Mouse (Mus musculus) naive thymus-derived CD4-positive, alpha-beta T cell, adult 2 months (primary cell): Measurements from ENCODE around the gene Tmem145.
"Not testable (repeated sequence)": the region's sequence is repeated elsewhere in the genome, so short reads cannot be mapped to it uniquely, and the experiment has no call there.

Experiments used
- DNase-seq: peaks from one replicate; pipeline ENCODE4 v3.0.0-alpha.2; 2011; ENCODE audit warnings: low read depth

The Tmem145 gene

DNA sequence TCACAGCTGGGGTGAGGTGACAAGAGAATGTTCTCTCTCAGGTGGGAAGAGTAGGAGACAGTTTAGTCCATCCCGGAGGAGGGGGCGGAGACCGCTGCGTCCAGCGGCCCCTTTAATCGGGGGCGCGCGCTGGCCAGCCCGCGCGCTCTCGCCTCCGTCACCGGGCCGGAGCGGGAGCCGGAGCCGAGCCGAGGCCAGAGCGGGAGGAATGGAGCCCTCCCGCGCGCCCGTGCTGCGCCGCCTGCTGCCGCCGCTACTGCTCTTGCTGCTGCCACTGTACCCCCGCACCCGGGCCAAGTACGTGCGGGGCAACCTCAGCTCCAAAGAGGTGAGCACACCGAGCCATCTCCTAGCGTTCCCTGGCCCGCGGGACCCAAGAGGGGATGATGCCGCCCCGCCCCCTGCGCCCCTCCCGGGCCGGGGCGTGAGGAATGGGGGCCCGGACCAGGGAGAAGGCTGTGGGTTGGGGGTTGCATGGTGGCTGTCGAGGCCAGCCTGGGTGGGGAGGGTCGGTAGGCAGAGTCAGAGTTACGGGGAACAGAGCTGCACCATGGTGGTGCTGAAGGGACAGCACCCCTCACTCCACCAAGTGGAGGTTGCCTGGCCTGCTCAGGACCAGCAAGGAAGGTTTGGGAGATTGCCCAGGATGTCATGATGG, at the start of gene Tmem145:
Gene Tmem145 (plus strand): TSS at position 151 of the 658 bp plus-strand sequence.
- peak; percentile 44 for DNase-seq

DNA sequence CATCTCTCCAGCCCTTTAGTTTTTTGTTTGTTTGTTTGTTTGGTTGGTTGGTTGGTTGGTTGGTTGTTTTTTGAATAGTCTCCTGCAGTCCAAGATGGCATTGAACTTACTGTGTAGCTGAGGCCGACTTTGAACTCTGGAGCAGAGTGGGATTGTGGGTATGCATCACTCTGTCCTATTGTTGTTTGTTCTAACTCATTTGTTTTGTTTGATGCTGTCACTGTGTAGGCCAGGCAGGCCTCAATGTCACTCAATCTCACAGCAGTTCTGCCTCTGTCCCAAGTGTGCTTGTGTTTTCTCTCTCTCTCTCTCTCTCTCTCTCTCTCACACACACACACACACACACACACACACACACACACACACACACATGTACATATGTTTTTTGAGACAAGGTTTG, 44.0 kb upstream of the Tmem145 start:
- no peak for DNase-seq

DNA sequence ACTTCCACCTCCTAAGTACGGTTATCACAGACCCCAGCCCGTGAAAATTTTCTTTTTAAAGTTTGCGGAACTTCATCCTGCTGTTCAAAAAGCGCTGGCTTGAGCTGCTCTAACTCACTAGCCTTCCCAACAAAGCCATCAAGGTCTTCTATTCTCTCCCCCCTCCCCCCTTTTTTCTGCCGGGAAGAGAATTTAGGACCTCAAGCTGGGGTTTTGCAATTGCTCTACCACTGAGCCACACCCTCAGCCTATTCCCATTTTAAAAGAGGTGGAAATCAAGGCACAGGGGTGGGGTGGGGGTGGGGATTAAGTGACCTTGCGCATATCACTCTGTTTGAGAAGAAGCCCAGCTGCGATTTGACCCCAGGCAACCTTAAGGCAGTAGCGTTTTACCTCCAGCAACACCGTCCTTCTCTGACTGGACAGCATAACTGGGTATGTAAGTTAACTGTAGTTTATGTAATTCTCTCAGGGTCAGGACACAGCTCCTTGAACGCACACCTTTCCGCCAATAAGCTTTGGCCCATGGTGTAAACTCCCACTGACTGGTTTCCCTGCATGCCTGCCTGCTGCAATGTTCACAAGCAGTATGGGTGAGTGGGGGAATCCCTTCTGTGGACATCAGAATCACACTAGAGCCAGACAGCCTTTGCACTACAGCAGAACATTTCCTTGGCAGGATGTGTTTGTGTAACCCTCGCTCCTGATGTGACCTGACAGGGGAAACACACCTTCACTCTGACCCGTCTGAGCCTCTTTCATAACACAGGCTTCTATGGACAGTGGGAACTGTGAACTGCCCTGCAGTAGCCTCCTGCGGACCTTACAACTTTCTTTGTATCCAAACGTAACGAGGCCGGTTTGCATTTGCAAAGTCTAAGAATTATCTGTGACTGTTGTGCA, 41.7 kb upstream of the Tmem145 start:
- no peak for DNase-seq

DNA sequence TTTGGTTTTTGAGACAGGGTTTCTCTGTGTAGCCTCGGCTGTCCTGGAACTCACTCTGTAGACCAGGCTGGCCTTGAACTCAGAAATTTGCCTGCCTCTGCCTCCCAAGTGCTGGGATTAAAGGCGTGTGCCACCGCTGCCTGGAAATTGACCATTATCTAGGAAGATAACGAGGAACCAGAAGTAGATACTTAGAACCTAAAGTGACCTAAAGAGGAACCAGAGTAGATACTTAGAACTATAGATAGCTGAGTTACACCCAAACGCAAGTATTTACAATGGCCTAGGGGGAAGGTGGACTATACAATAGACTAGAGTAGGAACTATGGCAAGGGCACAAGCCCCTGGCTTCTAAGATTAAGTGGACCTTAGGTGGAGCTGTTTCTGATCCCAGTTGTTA, 40.2 kb upstream of the Tmem145 start:
- DNase-seq = not testable (repeated sequence)

DNA sequence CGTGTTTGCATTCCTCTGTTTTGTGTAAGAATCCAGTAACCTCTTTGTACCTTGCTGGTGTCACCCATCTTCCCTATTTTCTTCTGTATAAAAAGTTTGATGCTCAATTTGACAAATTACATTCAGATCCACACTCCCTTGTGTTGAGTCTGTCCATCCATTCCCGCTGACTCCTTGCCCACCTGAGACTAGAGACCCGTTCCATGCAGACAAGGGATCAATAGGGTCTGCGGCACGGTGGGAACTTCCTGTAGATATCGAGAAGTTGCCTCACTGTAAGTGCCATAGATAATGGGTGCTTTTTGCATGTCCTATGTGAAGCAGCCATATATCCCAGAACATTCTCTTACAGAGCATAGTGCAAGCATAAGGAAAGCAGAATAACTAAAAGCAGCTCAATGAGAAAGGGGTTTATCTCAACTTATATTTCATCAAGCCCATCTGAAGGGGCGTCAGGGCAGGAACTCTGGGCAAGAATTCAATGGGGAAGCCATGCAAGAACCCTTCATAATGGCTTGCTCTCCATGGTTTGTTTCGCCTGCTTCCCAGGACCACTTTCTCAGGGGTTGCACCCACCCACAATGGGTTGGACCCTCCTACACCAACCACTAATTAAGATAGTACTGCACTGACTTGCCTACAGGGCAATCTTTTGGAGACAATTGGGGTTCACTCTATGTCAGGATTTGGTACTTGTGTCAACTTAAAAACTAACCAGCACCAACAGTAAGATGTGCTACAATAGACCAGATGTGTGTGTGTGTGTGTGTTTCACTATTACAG, 39.5 kb upstream of the Tmem145 start:
- no peak for DNase-seq

DNA sequence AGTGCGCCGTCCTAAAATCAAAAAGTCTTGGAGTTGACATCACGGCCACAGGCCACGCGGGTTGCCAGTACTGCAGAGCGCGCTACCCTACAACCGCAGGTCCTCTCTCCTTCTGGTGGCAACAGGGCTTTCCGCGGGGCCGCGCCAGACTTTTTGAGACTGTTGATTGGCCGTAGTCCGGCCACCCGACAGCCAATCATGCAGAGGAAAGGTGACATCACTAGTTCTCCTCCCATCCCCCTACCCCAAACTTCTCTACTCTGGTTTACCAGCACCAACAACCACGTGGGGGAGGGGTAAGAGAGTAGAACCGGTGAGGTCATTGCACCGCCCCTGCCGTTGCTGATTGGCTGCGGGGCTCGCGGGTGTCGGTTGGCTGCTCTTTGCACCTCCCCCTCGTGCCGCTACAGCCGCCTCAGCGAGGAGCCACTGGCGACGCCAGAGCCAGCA, 38.6 kb upstream of the Tmem145 start, which contains the start of gene Cic:
Gene Cic (plus strand): TSS at position 404 of the 450 bp plus-strand sequence.
- DNase-seq = peak; percentile 100

DNA sequence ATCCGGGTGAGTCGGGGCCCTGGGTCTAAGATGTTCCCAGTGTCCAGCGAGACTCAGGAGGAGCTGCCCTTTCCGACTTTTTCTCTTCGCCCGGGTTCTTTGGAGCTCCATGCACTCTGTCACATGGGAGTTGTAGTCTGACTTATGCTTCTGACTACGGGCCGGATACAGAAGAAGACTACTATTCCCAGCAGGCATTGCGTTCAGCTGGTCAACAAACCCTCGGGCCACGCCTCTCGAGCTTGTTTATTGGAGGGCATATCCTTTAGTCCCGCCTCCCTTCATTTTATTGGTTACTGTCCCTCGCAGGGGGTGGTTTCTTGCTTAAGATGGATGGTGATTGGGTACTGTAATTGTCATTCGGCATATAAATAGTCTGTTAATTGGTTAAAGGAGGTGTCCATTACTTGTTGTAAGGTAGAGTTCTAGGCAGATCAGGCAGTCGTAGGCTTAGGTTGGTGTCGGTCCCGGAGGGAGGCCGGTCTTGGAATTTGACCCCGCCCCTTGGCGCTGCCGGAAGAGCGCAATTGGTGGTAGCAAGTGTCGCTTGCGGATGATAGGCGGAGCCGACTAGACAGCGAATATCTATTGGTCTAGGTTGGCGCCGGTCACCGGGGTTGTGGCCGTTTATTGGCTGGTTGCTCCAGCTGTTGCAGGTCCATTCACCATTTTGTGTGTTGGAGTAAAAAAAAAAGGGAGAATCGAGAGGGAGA, 38.0 kb upstream of the Tmem145 start:
- DNase-seq = peak; percentile 100

DNA sequence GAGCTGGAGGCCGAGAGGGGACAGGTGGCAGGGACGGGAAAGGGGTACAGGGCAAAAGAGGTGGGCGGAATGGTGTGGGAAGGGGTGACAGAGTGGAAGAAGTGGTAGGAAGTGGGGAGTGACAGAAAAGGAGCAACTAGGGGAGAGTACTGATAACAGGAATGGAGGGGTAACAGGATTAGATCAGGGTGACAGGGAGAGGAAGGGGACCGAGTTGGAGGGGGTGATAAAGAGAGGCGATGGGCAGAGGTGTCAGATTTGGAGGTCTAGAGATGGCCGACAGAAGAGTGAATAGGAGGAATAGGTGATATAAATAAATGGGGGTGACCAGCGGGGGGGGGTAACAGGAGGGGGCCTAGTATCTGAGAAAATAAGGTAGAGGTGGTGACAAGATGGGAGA, 37.3 kb upstream of the Tmem145 start:
- no peak for DNase-seq

DNA sequence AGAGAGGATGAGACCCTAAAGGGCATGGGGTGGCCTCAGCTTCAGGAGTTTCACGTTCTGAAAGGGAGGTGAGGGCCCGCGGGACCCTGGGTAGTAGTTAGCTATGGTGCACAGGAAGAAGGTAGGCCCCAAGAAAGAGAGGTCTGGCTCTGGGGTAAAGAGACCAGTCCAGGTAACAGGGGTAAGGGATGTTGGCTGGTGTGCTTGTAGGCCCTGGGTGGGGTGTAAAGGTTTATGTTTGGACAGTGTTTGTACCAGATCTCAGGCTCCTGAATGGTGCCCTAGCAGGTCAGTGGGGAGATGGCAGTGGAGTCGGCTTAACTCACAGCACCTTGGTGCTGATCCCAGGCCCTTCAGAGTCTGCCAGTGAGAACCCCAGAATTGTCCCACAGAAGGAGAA, 36.9 kb upstream of the Tmem145 start:
- DNase-seq = peak; percentile 61

DNA sequence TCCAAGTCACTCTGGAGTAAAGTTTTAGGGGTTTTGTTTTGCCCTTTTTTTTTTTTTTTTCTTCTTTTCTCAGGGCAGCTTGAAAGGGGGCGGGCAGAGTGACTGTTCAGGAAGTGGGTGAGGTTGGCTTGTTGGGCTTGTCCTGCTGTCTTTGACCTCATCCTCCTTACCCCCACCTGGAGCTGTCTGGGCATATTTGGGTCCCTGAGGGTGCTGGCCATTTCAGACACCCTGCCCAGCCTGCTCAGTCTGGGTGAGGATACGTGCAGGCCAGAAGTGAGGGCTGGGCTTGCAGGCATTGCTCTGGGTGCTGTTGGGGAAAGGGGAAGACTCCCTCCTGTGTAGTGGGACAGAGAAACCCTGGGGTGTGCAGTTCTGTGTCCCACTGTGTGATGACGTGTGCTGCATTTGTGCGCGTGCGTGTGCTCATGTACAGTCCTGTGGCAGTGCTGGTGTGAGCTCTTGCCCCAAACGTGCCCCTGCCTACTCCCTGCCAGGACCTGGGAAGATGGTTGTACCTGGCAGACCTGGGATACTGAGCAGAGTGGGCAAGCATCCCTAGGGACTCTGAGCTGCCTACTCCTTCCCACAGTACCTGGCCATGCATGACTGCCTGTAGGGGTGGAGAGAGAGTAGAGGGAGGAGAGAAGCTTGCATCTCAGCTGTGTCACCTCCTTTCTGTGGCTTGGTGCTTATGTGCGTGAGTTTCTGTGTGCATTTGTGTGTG, 36.2 kb upstream of the Tmem145 start:
- peak; percentile 71 for DNase-seq

DNA sequence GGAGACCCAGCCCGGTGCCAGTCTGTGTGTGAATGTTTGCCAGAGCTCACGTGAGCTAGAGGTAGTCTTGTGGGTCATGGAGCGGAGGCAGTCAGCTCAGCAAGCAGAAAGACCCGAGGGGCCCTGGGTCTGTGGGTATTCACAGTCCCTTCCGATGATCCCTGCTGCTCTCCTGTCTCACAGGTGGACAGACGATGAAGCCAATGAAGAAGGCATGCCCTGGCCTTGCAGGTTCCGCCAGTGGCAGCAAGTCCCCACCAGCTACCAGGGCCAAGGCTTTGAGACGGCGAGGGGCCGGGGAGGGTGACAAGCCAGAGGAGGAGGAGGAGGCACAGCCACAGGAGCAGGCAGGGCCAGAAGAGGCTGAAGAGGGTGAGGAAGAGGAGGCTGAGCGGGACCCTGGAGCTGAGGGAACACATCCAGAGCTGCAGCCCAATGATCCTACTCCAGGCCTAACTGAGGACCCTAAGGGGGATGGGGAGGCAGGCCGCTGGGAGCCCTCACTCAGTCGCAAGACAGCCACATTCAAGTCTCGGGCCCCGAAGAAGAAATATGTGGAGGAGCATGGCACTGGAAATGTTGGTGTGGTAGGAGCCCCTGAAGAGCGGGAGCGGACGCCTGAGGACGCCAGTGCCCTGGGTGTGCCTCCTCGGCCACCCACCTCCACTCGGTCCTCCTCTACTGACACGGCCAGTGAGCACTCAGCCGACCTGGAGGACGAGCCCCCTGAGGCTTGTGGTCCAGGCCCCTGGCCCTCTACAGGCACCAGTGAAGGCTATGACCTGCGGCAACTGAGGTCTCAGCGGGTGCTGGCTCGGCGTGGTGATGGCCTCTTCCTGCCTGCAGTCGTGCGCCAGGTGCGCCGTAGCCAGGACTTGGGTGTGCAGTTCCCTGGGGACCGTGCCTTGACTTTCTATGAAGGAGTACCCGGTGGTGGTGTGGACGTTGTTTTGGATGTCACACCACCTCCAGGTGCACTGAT, 35.0 kb upstream of the Tmem145 start:
- no peak for DNase-seq

DNA sequence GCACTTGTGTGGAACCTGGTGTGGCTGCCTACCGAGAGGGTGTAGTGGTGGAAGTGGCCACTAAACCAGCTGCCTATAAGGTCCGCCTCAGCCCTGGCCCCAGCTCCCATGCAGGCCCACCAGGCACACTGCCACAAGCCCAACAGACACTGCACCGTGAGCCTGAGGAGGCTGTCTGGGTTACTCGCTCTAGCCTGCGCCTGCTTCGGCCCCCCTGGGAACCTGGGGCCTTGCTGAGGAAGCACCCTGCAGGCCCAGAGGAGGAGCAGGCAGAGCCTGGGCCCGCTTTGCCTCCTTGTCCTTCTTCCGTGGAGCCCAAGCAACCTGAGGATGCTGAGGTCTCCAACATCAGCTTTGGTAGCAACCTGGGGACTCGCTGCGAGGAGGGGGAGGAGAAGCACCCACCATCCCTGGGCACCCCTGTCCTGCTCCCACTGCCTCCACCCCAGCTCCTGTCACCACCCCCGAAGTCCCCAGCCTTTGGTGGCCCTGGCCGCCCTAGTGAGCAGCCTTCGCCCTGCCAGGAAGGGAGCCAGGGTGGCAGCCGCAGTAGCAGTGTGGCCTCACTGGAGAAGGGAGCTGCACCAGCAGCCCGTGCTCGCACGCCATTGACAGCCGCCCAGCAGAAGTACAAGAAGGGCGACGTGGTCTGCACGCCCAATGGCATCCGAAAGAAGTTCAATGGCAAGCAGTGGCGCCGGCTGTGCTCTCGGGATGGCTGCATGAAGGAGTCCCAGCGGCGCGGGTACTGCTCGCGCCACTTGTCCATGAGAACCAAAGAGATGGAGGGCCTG, 34.1 kb upstream of the Tmem145 start:
- DNase-seq = no peak

DNA sequence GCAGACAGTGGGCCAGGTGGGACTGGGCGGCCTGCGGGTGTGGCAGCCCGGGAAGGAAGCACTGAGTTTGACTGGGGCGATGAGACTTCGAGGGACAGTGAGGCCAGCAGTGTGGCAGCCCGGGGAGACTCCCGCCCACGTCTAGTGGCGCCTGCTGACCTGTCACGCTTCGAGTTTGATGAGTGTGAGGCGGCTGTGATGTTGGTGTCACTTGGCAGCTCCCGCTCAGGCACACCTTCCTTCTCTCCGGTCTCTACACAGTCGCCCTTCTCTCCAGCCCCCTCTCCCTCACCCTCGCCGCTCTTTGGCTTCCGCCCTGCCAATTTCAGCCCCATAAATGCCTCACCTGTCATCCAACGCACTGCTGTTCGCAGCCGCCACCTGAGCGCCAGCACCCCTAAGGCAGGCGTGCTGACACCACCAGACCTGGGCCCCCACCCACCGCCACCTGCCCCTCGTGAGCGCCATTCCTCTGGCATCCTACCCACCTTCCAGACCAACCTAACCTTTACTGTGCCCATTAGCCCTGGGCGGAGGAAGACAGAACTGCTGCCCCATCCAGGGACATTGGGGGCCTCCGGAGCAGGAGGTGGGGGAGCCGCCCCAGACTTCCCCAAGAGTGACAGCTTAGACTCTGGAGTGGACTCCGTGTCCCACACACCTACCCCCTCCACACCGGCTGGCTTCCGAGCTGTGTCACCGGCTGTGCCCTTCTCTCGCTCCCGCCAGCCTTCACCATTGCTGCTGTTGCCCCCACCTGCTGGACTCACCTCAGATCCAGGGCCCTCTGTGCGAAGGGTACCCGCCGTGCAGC, 33.3 kb upstream of the Tmem145 start:
- DNase-seq = no peak

DNA sequence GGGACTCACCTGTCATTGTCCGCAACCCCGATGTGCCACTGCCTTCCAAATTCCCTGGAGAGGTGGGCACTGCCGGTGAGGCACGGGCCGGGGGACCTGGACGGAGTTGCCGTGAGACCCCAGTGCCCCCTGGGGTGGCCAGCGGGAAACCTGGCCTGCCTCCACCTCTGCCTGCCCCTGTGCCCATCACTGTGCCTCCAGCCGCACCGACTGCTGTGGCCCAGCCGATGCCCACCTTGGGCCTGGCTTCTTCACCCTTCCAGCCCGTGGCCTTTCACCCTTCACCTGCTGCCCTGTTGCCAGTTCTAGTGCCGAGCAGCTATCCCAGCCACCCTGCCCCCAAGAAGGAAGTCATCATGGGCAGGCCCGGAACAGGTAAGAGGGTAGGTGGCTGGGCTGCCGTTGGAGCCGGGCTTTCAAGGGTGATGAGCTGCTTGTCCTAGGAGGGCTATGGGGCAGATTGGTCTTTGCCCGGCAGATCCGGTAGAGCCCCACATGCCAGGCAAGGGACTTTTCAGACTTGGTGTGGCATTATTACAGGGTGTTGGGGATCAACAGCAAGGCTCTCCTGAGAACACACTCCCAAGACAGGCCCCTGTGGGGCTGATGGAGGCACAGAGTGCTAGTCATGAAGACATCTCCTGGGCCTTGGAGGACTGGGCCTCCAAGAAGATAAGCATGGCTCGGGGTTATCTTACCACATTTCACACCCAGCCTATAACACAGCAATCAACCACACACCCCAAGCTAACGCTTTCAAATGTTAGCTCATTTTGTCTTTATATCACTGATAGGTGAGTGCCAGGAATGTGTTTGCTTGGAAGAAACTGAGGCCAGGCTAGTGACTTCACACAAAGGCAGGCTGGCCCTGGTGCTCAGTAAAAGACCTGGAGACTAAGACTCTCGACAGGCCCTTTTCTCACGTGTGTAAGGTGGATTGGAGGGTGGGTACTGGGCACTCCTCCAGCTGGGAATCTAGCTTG, 32.4 kb upstream of the Tmem145 start:
- DNase-seq = no peak

DNA sequence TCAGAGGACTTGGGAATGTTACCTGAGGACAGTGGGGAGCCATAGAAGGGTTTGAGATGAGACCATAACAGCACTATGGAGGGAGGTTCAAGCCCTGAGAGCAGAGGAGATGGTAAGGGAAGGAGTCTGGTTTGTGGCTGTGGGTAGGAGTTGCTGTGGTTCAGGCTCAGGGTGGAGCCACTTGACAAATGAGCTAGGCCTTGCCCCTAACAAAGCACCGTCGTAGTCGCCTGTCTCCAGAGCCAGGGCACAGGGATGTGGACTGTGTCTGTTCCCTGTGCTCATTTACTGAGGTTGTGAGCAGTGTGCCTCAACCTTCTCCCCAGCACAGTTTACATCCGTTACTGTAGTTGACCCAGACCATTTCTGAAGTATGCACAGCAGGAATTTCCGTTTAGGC, 31.3 kb upstream of the Tmem145 start:
- DNase-seq = peak; percentile 73

DNA sequence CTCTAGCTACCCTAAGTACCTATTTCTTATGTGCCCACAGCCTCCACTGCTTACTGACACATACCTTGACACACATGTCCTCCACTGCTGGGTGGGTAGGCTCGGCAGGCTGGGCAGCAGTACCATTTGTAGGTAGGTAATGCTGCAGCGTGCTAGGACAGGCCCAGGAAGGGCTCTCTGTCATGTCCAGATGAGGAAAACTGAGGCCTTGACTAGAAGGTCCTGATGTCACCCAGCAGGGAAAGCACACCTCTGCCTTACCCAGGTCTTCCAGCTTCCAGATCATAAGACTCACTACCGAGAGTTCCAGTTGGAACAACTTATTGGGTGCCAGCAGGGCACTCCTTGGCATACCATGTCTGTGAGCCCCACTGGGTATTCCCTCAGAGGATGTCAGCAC, 30.9 kb upstream of the Tmem145 start:
- no peak for DNase-seq
